Mouse (Mus musculus): ENCODE results near the gene Dpm3.

GRCm38 (mm10) chr3:89281579-89282290 lies 22.6 kb downstream of the Dpm3 start:
- TF ChIP-seq CTCF (IDR thresholded peaks at IDR 0.05; ENCODE audit: low read depth) (peak; percentile 96), EP300 (optimal IDR thresholded peaks at IDR 0.05) (no peak)
